Mouse (Mus musculus) erythroblast, embryonic 14.5 days (primary cell): ENCODE results near the gene Qrich1.

Experiments
- GATA1 ChIP-seq: IDR thresholded peaks from 2 replicates; pipeline ENCODE4 v1.6.1; 2012; ENCODE audit warnings: low read length, inconsistent platforms, mixed read lengths
- TAL1 ChIP-seq: IDR thresholded peaks from 3 replicates; pipeline ENCODE4 v1.6.1; 2012; ENCODE audit warnings: low read length, inconsistent platforms, mixed read lengths

GRCm38 (mm10) chr9:108508776-108509175, 7.8 kb upstream of the Qrich1 start:
- TF ChIP-seq TAL1 (no peak), GATA1 (no peak)
